Mouse (Mus musculus) v-Abl transformed pro-B cells (cell line): ENCODE results near the gene Slc13a3.
"Not testable (repeated sequence)": the region's sequence is repeated elsewhere in the genome, so short reads cannot be mapped to it uniquely, and the experiment has no call there.

ENCODE experiments used
- in situ Hi-C, 2 experiments: fragments of 400-800 bp; cut with MboI; formaldehyde crosslinking; loops; one replicate each; pipeline ENCODE4 v1.15.1; 2025; ENCODE audit not compliant: unreplicated experiment in 2 of 2

The Slc13a3 gene

DNA sequence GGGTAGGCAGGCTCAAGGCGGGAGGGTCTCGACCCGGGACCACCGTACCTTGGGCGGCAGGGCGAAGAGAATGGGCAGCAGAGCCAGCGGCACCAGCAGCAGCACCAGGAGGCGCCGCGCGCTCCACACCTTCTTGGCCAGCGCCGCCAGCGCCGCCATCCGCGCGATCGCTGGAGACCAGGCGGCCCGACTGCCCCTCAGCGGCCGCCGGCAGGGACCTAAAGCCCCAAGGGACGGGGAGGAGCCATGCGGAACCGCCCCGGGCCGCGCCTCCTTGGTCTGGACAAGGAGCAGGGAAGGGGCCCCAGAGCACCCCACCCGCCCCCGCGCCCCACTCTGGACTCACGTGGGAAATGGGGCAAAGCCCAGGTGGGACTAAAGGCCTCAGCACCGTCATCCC, at the start of gene Slc13a3:
TSS of gene Slc13a3 (minus strand) at position 228 of the 400 bp plus-strand sequence.
- in situ Hi-C loops: no loop called here

GRCm38 (mm10) chr2:165515178-165515728, 42.2 kb upstream of the Slc13a3 start:
- in situ Hi-C loops: no loop called here

DNA sequence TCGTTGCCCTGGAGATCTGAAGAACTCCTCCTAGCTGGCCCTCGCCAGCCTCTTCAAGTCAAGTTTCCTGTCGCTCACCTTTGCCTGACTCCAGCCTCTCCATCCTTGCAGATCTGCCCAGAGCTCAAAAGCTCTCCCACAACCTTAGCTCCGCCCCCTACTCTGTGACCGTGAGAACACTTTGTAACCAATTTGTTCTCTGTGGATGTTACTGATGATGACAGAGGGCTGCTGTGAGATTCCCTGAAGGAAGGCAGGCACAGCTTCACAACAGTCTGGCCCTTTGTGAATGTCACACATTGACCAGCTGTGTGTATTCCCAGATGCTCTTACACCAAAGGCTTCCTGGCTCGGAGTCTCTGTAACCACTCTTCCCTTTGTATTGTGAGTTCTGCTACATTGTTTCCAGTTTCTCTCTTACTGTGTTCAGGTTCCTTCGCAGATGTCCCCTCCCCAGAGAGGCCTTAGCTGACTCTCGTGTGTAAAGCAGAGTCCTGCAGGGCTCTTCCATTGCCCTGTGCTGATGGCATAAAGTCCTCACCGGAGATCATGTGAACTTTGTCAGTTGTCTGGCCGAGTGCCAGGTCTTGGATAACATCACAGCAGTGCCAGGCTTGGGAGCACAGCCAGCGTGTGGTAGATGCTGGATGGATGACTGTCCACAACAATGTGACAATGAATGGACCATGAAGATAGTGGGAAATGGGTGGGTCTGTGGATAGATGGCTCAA, 40.0 kb upstream of the Slc13a3 start:
- in situ Hi-C loops: no loop called here

DNA sequence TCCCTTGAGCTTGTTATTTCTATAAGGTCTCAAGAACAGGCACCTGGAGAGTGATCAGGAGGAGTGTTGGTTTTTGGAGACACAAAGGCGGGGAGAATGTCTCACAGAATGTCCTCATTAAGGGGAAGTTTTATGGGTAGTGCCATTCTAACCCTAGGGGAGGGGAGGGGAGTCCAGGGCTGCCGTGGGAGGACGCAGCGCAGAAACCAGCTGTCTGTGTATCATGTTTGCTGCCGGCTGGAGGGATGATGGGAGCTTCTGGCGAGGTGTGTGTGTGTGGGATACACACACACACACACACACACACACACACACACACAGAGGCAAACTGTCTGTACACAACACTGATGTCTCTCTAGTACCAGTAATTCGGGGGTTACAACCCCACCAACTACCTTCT, 39.4 kb upstream of the Slc13a3 start:
- in situ Hi-C loops: no loop called here

- in situ Hi-C loops: not testable (repeated sequence)
Observed at GRCm38 (mm10) chr2:165511530-165511929, 38.5 kb upstream of the Slc13a3 start.

DNA sequence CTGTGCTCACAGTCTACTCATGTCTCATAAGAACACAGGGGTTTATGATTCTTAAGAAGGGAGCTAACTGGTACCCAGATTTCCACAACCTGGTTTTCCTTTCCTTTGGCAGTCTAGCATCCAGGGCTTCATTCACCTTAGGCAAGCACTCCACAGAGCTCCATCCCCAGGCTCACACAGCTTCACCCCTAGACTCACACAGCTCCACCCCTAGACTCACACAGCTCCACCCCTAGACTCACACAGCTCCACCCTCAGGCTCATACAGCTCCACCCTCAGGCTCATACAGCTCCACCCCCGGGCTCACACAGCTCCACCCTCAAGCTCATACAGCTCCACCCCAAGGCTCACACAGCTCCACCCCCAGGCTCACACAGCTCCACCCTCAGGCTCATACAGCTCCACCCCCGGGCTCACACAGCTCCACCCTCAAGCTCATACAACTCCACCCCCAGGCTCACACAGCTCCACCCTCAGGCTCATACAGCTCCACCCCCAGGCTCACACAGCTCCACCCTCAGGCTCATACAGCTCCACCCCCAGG, 38.0 kb upstream of the Slc13a3 start:
- in situ Hi-C loops: not testable (repeated sequence)

DNA sequence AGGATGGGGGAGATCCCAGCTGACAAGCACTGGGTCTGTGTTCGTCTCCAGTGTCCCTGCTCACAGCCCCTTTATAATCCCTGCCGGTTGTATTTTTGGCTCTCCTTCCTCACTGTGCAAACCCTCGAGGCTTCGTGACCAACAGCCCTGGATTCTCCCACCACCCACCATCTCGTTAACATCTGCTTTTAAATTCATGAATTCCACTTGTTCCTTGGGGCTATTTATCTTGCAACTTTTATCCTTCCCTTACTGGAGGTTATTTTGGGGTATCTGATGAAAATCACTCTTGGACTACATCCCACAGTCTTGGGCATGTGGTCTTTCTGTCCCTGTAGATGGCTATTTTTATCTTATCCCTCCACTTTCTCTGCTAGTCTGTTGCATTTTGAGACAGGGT, 37.4 kb upstream of the Slc13a3 start:
- in situ Hi-C loops: no loop called here

- in situ Hi-C loops: no loop called here
Observed at GRCm38 (mm10) chr2:165509686-165510085, 36.7 kb upstream of the Slc13a3 start.

- in situ Hi-C loops: no loop called here
Observed at GRCm38 (mm10) chr2:165503259-165504203, 30.5 kb upstream of the Slc13a3 start, which contains the start of gene Slc2a10. Gene Slc2a10, plus strand, starts transcription at chr2:165503787.

DNA sequence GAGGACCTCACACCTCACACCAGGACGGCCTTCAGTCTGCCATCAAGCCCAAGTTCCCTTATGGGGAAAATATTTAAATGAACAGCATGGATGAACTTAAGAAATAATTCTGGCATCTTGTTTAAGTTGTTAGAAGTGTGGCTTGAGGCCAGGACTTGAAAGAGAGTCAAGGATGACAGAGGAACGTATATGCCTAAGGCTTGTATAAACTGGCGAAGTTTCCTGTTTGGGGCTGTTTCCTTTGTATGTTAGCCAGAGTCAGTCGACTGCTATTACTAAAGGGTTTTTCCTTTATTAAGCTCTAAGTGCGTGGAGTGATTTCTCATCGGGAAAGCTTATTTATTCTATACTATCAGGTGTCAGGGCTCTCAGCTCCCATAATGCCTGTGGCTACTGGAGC, 25.8 kb upstream of the Slc13a3 start:
- in situ Hi-C loops: loop anchor here in 1 of 2 experiments (25.0 kb wide), 1 partner anchor 537 kb away; the partner anchor contains the start of gene Slc12a5

DNA sequence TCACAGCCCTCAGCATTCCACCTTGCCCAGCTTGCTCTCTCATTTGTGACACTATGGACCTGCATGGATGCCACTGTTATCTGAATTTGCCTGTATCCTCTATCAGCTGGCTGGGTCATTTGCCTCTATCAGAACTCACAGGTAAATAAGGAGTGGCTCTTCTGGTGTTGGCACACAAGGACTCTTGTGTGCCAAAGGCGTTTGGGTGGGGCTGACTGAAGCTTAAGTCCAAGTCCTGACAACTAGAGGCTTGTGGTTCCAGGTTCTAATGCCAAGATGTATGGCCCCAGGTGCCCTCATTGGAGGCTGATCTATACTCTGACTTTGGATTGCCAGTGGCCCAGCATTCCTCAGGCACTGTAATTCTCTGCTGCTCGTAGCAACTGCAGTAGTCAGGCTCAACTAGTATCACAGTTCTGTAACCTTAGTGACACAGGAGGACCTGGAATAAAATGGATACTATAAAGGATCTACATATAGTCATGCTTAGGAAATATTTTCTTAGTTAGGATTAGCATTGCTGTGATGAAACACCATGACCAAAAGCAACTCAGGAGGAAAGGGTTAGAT, 24.8 kb upstream of the Slc13a3 start:
- in situ Hi-C loops: loop anchor here in 1 of 2 experiments (25.0 kb wide), 1 partner anchor 535 kb away; the partner anchor contains the start of gene Slc12a5

DNA sequence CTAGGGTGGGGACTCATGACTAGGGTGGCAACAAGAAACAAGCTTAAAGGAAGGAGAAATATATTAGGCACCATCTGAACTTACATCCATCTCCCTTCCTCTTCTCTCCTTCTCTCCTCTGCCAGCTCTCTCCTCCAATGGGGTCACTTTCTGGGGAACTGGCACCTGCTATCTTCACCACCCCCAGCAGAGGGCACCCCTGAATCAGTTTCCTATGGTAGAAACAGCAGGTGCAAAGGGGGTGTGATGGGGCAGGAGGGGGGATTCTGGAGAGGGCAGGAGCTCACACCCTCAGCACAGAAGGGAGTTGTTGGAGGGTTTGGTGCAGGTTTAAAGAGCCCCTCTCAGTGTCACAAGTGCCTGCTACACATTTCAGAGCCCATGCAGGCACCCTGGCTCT, 23.2 kb upstream of the Slc13a3 start:
- in situ Hi-C loops: loop anchor here in 1 of 2 experiments (25.0 kb wide), 1 partner anchor 534 kb away; the partner anchor contains the start of gene Slc12a5

- in situ Hi-C loops: loop anchor here in 1 of 2 experiments (25.0 kb wide), 1 partner anchor 532 kb away; the partner anchor contains the start of gene Slc12a5
Observed at GRCm38 (mm10) chr2:165494495-165494894, 21.5 kb upstream of the Slc13a3 start.

- in situ Hi-C loops: loop anchor here in 1 of 2 experiments (25.0 kb wide), 1 partner anchor 531 kb away; the partner anchor contains the start of gene Slc12a5
Observed at GRCm38 (mm10) chr2:165493587-165494210, 20.7 kb upstream of the Slc13a3 start.

DNA sequence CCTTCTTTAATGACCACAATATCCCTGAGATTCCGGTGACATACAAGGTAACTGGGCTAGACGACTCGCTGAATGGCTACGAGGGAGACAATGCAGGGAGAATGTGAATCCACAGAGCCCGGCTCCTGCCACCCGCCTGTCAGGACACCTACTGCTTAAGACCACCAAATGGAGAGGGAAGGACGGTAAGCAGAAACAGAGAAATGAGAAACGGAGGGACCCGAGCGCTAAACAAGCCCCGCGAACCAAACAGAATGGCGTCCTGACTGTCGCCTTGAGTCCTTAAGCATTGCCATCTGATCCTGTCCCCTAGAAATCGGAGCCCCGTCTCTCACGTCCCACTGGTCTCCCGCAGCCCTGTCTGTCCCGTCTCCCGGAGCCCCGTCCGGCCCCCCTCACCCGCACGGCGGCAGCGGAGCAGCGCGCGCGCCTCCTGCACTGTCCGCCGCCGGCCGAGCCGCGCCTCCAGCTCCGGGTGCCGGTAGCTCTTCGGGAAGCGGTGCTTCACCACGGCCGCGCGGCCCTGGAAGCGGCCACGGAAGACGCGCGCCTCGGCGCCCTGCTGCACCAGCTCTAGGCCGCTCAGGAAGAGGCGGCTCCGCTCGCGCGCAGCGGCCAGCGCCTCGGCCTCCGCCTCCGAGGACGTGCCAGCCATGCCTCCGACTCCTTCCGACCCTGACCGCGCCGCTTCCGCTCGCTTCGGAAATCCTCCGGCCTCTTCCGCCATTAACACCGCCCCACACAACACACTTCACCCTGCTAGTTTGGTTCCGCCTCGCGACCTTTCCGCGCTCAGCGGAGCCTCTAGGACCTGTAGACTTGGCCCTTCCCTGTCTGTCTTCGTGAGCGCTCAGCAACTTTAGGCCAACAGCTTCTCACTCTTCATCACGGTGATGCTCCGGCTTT, 19.9 kb upstream of the Slc13a3 start, which contains the start of gene Trp53rka:
TSS of gene Trp53rka (minus strand) at position 677 of the 906 bp plus-strand sequence.
- in situ Hi-C loops: loop anchor here in 1 of 2 experiments (25.0 kb wide), 1 partner anchor 531 kb away; the partner anchor contains the start of gene Slc12a5

- in situ Hi-C loops: loop anchor here in 1 of 2 experiments (10.0 to 25.0 kb wide), 2 partner anchors 412 to 525 kb away; partner anchors contain the start of gene Slc12a5
Observed at GRCm38 (mm10) chr2:165486881-165487535, 14.0 kb upstream of the Slc13a3 start.

- in situ Hi-C loops: loop anchor here in 1 of 2 experiments (10.0 to 25.0 kb wide), 2 partner anchors 412 to 524 kb away; partner anchors contain the start of gene Slc12a5
Observed at GRCm38 (mm10) chr2:165486401-165486800, 13.4 kb upstream of the Slc13a3 start.
